Mouse (Mus musculus): ENCODE data around the gene Gm42878. TPM values are rescaled to one million over a fixed set of nuclear protein-coding genes. Genes with fewer than 3 reads are reported as not detected.
"Not testable (repeated sequence)": the region's sequence is repeated elsewhere in the genome, so short reads cannot be mapped to it uniquely, and the experiment has no call there.

Gene Gm42878
- total and polyA plus RNA-seq, 3 experiments = 1.0 TPM; not detected in 2

DNA sequence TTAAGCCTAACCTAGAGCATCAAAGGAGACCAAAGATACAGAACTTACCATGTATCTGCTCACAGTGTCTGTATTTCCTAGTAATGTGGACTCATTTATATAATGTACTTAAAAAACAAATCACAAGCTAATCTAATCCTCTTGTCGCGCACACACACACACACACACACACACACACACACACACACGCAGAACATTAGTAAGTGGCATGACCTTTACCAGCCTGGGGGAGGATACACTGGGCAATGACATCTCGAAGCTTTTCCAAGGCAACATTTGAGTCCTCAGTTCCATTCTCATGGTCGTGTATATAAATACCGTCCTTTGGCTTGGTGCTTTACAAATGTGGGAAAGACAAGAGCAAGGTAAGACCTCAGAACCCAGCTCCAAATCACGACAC lies 18.8 kb downstream of the Gm42878 start:
- H3K27me3 ChIP-seq (replicated peaks) = no peaks in the 10 kb centered on the region

DNA sequence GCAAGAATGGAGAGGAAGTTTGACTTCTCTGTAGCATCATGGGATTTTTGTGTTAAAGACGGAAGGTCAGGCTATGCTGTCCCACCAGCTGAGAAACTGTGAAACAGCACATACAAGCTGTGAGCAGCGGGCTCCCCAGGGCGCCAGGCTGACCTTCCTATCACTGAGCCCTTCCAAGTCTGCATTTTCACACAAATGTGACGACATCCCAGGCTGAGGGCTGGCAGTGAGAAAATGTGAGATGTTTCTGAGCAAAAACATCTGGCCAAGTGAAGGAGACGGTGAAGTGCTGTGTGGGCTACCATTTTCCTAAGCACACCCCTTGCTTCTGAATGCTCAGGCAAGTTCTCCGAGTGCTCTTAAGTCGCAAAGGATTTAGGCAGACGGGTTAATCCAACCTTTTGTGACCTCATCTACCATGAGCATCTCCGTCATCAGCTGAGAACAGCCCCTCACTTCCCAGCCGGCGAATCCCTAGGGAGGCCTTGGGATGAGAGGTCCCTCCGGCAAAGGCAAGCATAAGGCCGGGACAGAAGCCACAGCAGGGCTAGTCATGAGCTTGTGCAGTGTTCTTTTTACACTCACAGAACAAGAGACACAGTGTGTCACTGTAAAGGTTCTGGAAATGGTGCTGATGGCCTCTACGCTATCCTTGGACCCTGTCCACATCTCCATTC lies 19.4 kb downstream of the Gm42878 start:
- no peak overlapping the region for H3K27ac ChIP-seq (ENCODE audit: insufficient read depth, low read depth)
- H3K4me2 ChIP-seq (ENCODE audit: insufficient read depth, low read depth, poor library complexity, severe bottlenecking) = no peak overlapping the region
- no peak overlapping the region for H3K9ac ChIP-seq (ENCODE audit: insufficient read depth, low read depth)
- no peak overlapping the region for H3K4me3 ChIP-seq (replicated peaks in 1 of 3; ENCODE audit: low read depth in 2 of 3, low read length in 2 of 3, poor library complexity in 1 of 3)
- no peaks in the 10 kb centered on the region for H3K9me3 ChIP-seq (replicated peaks; ENCODE audit: low read length)
- no peaks in the 10 kb centered on the region for H3K4me1 ChIP-seq (ENCODE audit: control insufficient read depth in 1 of 2, insufficient read depth in 2 of 2)
- in situ Hi-C loops (cut with MboI; ENCODE audit: low pct_ligation_motif_present, low pct_unique_long_range_greater_than_20kb, low sequenced_read_pairs) = loop anchor here (5.0 kb wide), 1 partner anchor 34 kb away; no protein-coding TSS in a partner anchor
- H3K27me3 ChIP-seq (replicated peaks) = no peaks in the 10 kb centered on the region
- no peak for DNase-seq (ENCODE audit: extremely low read depth)
- peaks cover 66 to 86% of the 10 kb centered on the region in 2 experiments for H3K36me3 ChIP-seq (replicated peaks in 1 of 2; ENCODE audit: control insufficient read depth in 1 of 2, insufficient read depth in 1 of 2, low read length in 1 of 2)
- dilution Hi-C loops (cut with MboI; ENCODE audit: extremely low pct_ligation_motif_present, extremely low pct_unique_long_range_greater_than_20kb, low sequenced_read_pairs) = no loop called here
- TF ChIP-seq MAX (IDR thresholded peaks at IDR 0.05; ENCODE audit: low read length) = no peak
- no peak for TF ChIP-seq RCOR1 (conservative IDR thresholded peaks at IDR 0.05; ENCODE audit: low read depth, low read length)
- no peak for TF ChIP-seq ZNF384 (IDR thresholded peaks at IDR 0.05; ENCODE audit: low read depth, low read length)
- no peak for TF ChIP-seq HCFC1 (IDR thresholded peaks at IDR 0.05; ENCODE audit: low read depth, low read length)
- TF ChIP-seq NRF1 (IDR thresholded peaks at IDR 0.05; ENCODE audit: low read depth, low read length) = no peak
- no peak for TF ChIP-seq MAFK (IDR thresholded peaks at IDR 0.05; ENCODE audit: insufficient replicate concordance, low read length)
- TF ChIP-seq SIN3A (IDR thresholded peaks at IDR 0.05; ENCODE audit: low read length) = no peak
- TF ChIP-seq PAX5 (IDR thresholded peaks at IDR 0.05; ENCODE audit: low read length) = no peak
- no peak for TF ChIP-seq POLR2A (IDR thresholded peaks at IDR 0.05; ENCODE audit: low read depth, low read length)
- TF ChIP-seq JUN (IDR thresholded peaks at IDR 0.05; ENCODE audit: insufficient read depth, low read depth, low read length) = no peak
- no peak for TF ChIP-seq KAT2A (IDR thresholded peaks at IDR 0.05; ENCODE audit: insufficient replicate concordance, low read length)
- no peak for TF ChIP-seq GABPA (IDR thresholded peaks at IDR 0.05; ENCODE audit: insufficient replicate concordance, low read depth, low read length)
- TF ChIP-seq CHD2 (IDR thresholded peaks at IDR 0.05; ENCODE audit: low read length) = no peak
- TF ChIP-seq RAD21 (IDR thresholded peaks at IDR 0.05; ENCODE audit: low read depth, low read length) = no peak
- no peaks in the 10 kb centered on the region for H3K79me2 ChIP-seq (replicated peaks; ENCODE audit: control insufficient read depth, extremely low read depth, insufficient read depth, poor library complexity, severe bottlenecking)

More for the DNA sequence above, 18.8 kb downstream of the Gm42878 start:
- Histone ChIP-seq H3K9ac (ENCODE audit: insufficient read depth, low read depth) (no peak overlapping the region), H3K79me2 (replicated peaks; ENCODE audit: control insufficient read depth, extremely low read depth, insufficient read depth, poor library complexity, severe bottlenecking) (no peaks in the 10 kb centered on the region), H3K4me3 (replicated peaks in 1 of 3; ENCODE audit: low read depth in 2 of 3, low read length in 2 of 3, poor library complexity in 1 of 3) (no peak overlapping the region), H3K4me2 (ENCODE audit: insufficient read depth, low read depth, poor library complexity, severe bottlenecking) (no peak overlapping the region), H3K4me1 (ENCODE audit: control insufficient read depth in 1 of 2, insufficient read depth in 2 of 2) (no peaks in the 10 kb centered on the region), H3K27ac (ENCODE audit: insufficient read depth, low read depth) (no peak overlapping the region), H3K36me3 (replicated peaks in 1 of 2; ENCODE audit: control insufficient read depth in 1 of 2, insufficient read depth in 1 of 2, low read length in 1 of 2) (peaks cover 66 to 86% of the 10 kb centered on the region in 2 experiments), H3K9me3 (replicated peaks; ENCODE audit: low read length) (no peaks in the 10 kb centered on the region)
- TF ChIP-seq RAD21 (IDR thresholded peaks at IDR 0.05; ENCODE audit: low read depth, low read length) = no peak
- no peak for TF ChIP-seq SMC3 (IDR thresholded peaks at IDR 0.05; ENCODE audit: low read depth, low read length)
- dilution Hi-C loops (cut with MboI; ENCODE audit: extremely low pct_ligation_motif_present, extremely low pct_unique_long_range_greater_than_20kb, low sequenced_read_pairs) (no loop called here), in situ Hi-C loops (cut with MboI; ENCODE audit: low pct_ligation_motif_present, low pct_unique_long_range_greater_than_20kb, low sequenced_read_pairs) (loop anchor here (5.0 kb wide), 1 partner anchor 34 kb away; no protein-coding TSS in a partner anchor)
- DNase-seq (ENCODE audit: extremely low read depth) = no peak

DNA sequence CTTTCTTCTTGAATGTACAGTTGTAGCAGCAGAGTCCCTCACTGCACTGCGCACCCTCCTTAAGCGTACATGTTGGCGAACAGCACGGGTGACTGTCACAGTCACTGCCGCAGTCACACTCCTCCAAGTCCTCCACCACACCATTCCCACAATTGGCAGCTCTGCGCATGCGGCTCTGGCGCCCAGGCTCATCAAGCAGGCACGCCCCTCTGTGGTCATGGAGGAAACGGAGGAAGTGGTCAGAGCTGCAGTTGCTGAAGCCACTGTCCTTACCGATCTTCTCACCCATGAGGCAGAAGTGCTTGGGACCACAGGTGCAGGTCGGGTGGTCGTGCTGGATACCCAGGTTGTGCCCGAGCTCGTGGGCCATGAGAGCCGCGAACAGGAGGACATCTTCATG lies 25.5 kb downstream of the Gm42878 start:
- H3K4me3 ChIP-seq (replicated peaks in 1 of 3; ENCODE audit: low read depth in 2 of 3, low read length in 2 of 3, poor library complexity in 1 of 3); H3K79me2 ChIP-seq (replicated peaks; ENCODE audit: control insufficient read depth, extremely low read depth, insufficient read depth, poor library complexity, severe bottlenecking); H3K4me1 ChIP-seq (ENCODE audit: control insufficient read depth in 1 of 2, insufficient read depth in 2 of 2); H3K27ac ChIP-seq (ENCODE audit: insufficient read depth, low read depth); H3K4me2 ChIP-seq (ENCODE audit: insufficient read depth, low read depth, poor library complexity, severe bottlenecking); in situ Hi-C loops (cut with MboI; ENCODE audit: low pct_ligation_motif_present, low pct_unique_long_range_greater_than_20kb, low sequenced_read_pairs); H3K27me3 ChIP-seq (replicated peaks); H3K9me3 ChIP-seq (replicated peaks; ENCODE audit: low read length); dilution Hi-C loops (cut with MboI; ENCODE audit: extremely low pct_ligation_motif_present, extremely low pct_unique_long_range_greater_than_20kb, low sequenced_read_pairs); H3K9ac ChIP-seq (ENCODE audit: insufficient read depth, low read depth); DNase-seq (ENCODE audit: extremely low read depth): not testable (repeated sequence)
- peaks cover 40 to 66% of the 10 kb centered on the region in 2 experiments for H3K36me3 ChIP-seq (replicated peaks in 1 of 2; ENCODE audit: control insufficient read depth in 1 of 2, insufficient read depth in 1 of 2, low read length in 1 of 2)
